Mouse (Mus musculus) liver, embryonic 14.5 days (tissue): Measurements from ENCODE around the gene Baz2b. TPM values are rescaled to one million over a fixed set of nuclear protein-coding genes. Genes with fewer than 3 reads are reported as not detected.

Source experiments
- ATAC-seq: fragments of 200-750 bp; cut with Nextera tagmentation; 2 replicates; pipeline ENCODE4 v1.8.0; 2017; ENCODE audit warnings: moderate number of reproducible peaks, mild to moderate bottlenecking, moderate library complexity; ENCODE audit not compliant: insufficient read depth
- DNase-seq, 3 experiments: peaks; one replicate each; pipeline ENCODE4 v3.0.0-alpha.2; 2012 to 2013; ENCODE audit warnings: low read depth in 3 of 3, low spot score in 3 of 3
- H3K27ac ChIP-seq: fragments of 300-500 bp; sonication (generic); 2 replicates; pipeline ENCODE4 v1.5.1; 2014; ENCODE audit warnings: moderate library complexity, mild to moderate bottlenecking, control low read depth, inconsistent platforms
- H3K27me3 ChIP-seq: fragments of 300-500 bp; sonication (generic); 2 replicates; pipeline ENCODE4 v1.6.1; 2014; ENCODE audit warnings: mild to moderate bottlenecking, low read length, moderate library complexity; ENCODE audit not compliant: control insufficient read depth, insufficient read depth
- H3K36me3 ChIP-seq: fragments of 300-500 bp; sonication (generic); replicated peaks from 2 replicates; pipeline ENCODE4 v1.6.1; 2014; ENCODE audit warnings: low read depth; ENCODE audit not compliant: control insufficient read depth, insufficient read depth
- H3K4me1 ChIP-seq, 2 experiments: fragments of 200-500 bp in 1 of 2; fragments of 300-500 bp in 1 of 2; sonication (generic) in 1 of 2; replicated peaks; 2 replicates each; pipeline ENCODE4 v1.6.1; 2012 to 2014; ENCODE audit warnings: antibody characterized with exemption in 1 of 2, inconsistent platforms in 1 of 2, low read length in 1 of 2; ENCODE audit not compliant: control insufficient read depth in 2 of 2, insufficient read depth in 2 of 2
- H3K4me2 ChIP-seq: fragments of 300-500 bp; sonication (generic); 2 replicates; pipeline ENCODE4 v1.6.1; 2014; ENCODE audit warnings: low read depth, mild to moderate bottlenecking, control low read depth, moderate library complexity
- H3K4me3 ChIP-seq, 2 experiments: fragments of 200-500 bp in 1 of 2; fragments of 300-500 bp in 1 of 2; sonication (generic) in 1 of 2; 2 replicates each; pipeline ENCODE4 v1.5.1; 2012 to 2014; ENCODE audit warnings: low read depth in 2 of 2, low read length in 2 of 2, mild to moderate bottlenecking in 2 of 2, control low read depth in 1 of 2, inconsistent platforms in 1 of 2, moderate library complexity in 1 of 2; ENCODE audit not compliant: insufficient read depth in 1 of 2
- H3K9ac ChIP-seq: fragments of 300-500 bp; sonication (generic); replicated peaks from 2 replicates; pipeline ENCODE4 v1.6.1; 2014; ENCODE audit warnings: mild to moderate bottlenecking, control low read depth, moderate library complexity
- H3K9me3 ChIP-seq: fragments of 300-500 bp; sonication (generic); 2 replicates; pipeline ENCODE4 v1.6.1; 2016; ENCODE audit warnings: low read length, mixed read lengths; ENCODE audit not compliant: control insufficient read depth
- CTCF ChIP-seq: IDR thresholded peaks from 2 replicates; pipeline ENCODE4 v1.5.1; 2016; ENCODE audit warnings: antibody characterized with exemption, low read depth, control low read depth
- EP300 ChIP-seq: IDR thresholded peaks from 2 replicates; pipeline ENCODE4 v1.6.1; 2016; ENCODE audit warnings: antibody characterized with exemption, low read depth
- WGBS: fragments of 180-500 bp; shearing (Covaris S2); extraction: QIAGEN DNeasy Blood & Tissue Kit; methylation state at CpG from one replicate; pipeline ENCODE4 v1.1.7; 2014; ENCODE audit not compliant: insufficient replicate concordance; 5-methylcytosine and 5-hydroxymethylcytosine counted together
- polyA plus RNA-seq, 2 experiments: library from polyadenylated mRNA; depleted of rRNA in 1 of 2; stranded (reverse) in 1 of 2; unstranded in 1 of 2; fragments of >200 nt; fragmentation: Nextera tagmentation in 1 of 2; extraction: Ambion mirVana in 1 of 2; gene quantifications; 2 replicates each; pipeline versions ENCODE4 v1.2.1 to v1.2.3; 2012 to 2014

Baz2b gene
- polyA plus RNA-seq, 2 experiments = 9.1 to 11.0 TPM

DNA sequence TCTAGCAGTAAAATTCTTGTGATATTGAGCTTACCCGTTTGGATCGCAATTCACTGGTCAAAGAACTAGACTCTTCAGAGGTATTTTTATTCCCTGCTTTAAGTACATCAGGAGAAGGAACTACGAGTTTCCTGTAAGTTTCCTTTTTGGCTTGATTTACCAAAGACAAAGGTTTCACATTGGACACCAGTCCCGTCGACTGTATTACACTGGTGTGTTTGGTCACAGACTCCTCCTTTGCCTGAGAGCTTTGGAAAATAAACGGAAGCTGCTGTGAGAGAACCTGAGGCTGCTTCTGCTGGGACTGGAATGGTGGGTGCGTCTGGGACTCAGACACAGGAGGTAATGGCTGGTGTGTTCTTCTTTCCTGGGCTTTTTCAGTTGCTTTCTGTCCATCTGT lies 241.0 kb downstream of the Baz2b start:
- WGBS = 76% methylated on average over 7 of the region's 7 CpGs

DNA sequence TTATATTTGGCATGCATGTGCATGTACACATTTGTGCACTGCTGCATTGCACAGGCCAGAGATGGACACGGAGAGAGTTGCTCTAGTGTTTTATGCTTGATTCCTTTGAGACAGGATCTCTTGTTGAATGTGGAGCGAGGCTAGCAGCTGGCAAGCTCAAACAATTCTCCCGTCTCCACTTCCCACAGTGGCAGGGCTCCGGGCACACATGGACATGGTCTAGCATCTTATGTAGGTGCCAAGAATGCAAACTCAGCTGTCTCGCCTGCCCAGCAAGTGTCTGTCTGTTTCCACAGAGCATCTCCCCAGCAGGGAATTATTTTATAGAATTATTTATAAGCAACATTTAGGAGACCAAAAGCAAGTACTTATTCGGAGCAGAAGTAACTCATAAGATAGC lies 243.2 kb downstream of the Baz2b start:
- Histone ChIP-seq H3K4me1 (no peaks in the 10 kb centered on the region), H3K36me3 (no peaks in the 10 kb centered on the region), H3K27me3 (no peaks in the 10 kb centered on the region), H3K4me3 (no peak overlapping the region), H3K4me2 (no peak overlapping the region), H3K27ac (no peak overlapping the region), H3K9ac (no peak overlapping the region), H3K9me3 (no peaks in the 10 kb centered on the region)
- DNase-seq = no peak
- TF ChIP-seq EP300 = no peak
- no peak for TF ChIP-seq CTCF
- no peak for ATAC-seq
- WGBS = 76% methylated on average over 6 of the region's 6 CpGs

More for the DNA sequence above, 241.0 kb downstream of the Baz2b start:
- no peak overlapping the region for H3K4me2 ChIP-seq
- no peaks in the 10 kb centered on the region for H3K9me3 ChIP-seq
- H3K27me3 ChIP-seq = no peaks in the 10 kb centered on the region
- no peak overlapping the region for H3K27ac ChIP-seq
- ATAC-seq = no peak
- no peak overlapping the region for H3K9ac ChIP-seq
- no peak overlapping the region for H3K4me3 ChIP-seq
- TF ChIP-seq CTCF (no peak), EP300 (no peak)
- no peak for DNase-seq
- no peaks in the 10 kb centered on the region for H3K36me3 ChIP-seq
- peaks cover 3 to 8% of the 10 kb centered on the region in 2 experiments; a peak in 3 of 4 replicates for H3K4me1 ChIP-seq

DNA sequence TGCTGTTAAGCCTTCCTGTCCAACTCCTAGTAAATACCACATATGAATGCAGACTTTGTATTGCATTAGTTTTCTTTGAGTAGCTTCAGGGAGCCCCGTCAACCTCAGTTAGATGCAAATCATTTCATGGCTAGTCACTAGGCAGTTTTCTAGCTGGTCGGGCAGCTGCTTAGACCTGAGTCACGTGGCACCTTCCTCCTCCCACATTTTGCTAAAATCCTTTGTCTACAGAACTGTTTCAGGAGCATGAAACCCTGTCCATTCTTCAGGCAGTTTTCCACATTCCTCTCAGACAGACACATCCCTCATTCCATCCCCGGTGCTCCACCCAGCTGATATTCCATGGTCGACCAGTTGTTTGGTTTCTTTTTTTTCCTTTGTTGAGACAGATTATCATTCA lies 246.6 kb downstream of the Baz2b start:
- Histone ChIP-seq H3K4me3 (no peak overlapping the region), H3K36me3 (no peaks in the 10 kb centered on the region), H3K4me2 (no peak overlapping the region), H3K9ac (no peak overlapping the region), H3K4me1 (no peaks in the 10 kb centered on the region), H3K27me3 (no peaks in the 10 kb centered on the region), H3K9me3 (no peaks in the 10 kb centered on the region), H3K27ac (no peak overlapping the region)
- ATAC-seq (no peak), DNase-seq (no peak)
- no peak for TF ChIP-seq CTCF
- no peak for TF ChIP-seq EP300
- 74% methylated on average over 5 of the region's 5 CpGs for WGBS

GRCm38 (mm10) chr2:59962579-59962978 lies 247.1 kb downstream of the Baz2b start:
- ATAC-seq = no peak
- 76% methylated on average over 4 of the region's 4 CpGs for WGBS

DNA sequence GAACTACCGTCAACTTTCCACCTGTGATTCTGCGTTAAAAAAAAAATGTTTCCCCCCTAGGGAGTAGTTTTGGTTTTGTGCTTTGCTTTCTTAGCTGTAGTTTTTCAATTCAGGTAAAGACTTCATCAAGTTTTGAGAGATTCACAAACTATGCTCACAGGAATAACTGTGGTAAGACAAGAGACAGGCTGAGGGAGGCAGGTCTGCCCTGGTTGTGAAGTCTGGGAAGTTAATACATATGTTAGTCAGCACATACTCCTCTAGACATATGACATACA lies 249.2 kb downstream of the Baz2b start:
- 84% methylated on average over 2 of the region's 2 CpGs for WGBS

More at GRCm38 (mm10) chr2:59962579-59962978, 247.1 kb downstream of the Baz2b start:
- H3K9me3 ChIP-seq = no peaks in the 10 kb centered on the region
- DNase-seq = no peak
- TF ChIP-seq EP300 (no peak), CTCF (no peak)
- H3K27me3 ChIP-seq = no peaks in the 10 kb centered on the region
- no peak overlapping the region for H3K4me3 ChIP-seq
- H3K4me1 ChIP-seq = no peaks in the 10 kb centered on the region
- no peak overlapping the region for H3K4me2 ChIP-seq
- H3K27ac ChIP-seq = no peak overlapping the region
- no peak overlapping the region for H3K9ac ChIP-seq
- no peaks in the 10 kb centered on the region for H3K36me3 ChIP-seq

More for the DNA sequence above, 249.2 kb downstream of the Baz2b start:
- no peaks in the 10 kb centered on the region for H3K27me3 ChIP-seq
- ATAC-seq (no peak), DNase-seq (no peak)
- TF ChIP-seq CTCF (no peak), EP300 (no peak)
- H3K4me1 ChIP-seq = no peaks in the 10 kb centered on the region
- H3K4me3 ChIP-seq = no peak overlapping the region
- no peak overlapping the region for H3K4me2 ChIP-seq
- H3K9ac ChIP-seq = no peak overlapping the region
- no peaks in the 10 kb centered on the region for H3K9me3 ChIP-seq
- no peak overlapping the region for H3K27ac ChIP-seq
- no peaks in the 10 kb centered on the region for H3K36me3 ChIP-seq
